Mouse (Mus musculus): Measurements from ENCODE around the gene Ldoc1.

Gene Ldoc1

GRCm38 (mm10) chrX:61709302-61710033 is at the start of gene Ldoc1:
Gene Ldoc1 (plus strand): TSS chrX:61709497.
- no peak for DNase-seq

- DNase-seq = no peak
Measured at GRCm38 (mm10) chrX:61710131-61710530, 834 bp downstream of the Ldoc1 start.

GRCm38 (mm10) chrX:61722281-61723028 is 13.2 kb downstream of the Ldoc1 start:
- no peak for DNase-seq

GRCm38 (mm10) chrX:61723029-61723980 is 14.0 kb downstream of the Ldoc1 start:
- DNase-seq = no peak

- no peak for DNase-seq
Measured at GRCm38 (mm10) chrX:61727516-61728310, 18.4 kb downstream of the Ldoc1 start.
